Mouse (Mus musculus) heart, adult 2 months (tissue): ENCODE results near the gene 1700018B08Rik.

Experiments used
- CTCF ChIP-seq: fragments of 200-600 bp; IDR thresholded peaks from 2 replicates; pipeline ENCODE4 v1.8.1; 2022; ENCODE audit warnings: antibody characterized with exemption, mild to moderate bottlenecking, moderate library complexity
- EP300 ChIP-seq: fragments of 200-500 bp; IDR thresholded peaks from 2 replicates; pipeline ENCODE4 v1.6.1; 2011; ENCODE audit warnings: low read depth, low read length, control low read depth; ENCODE audit not compliant: insufficient read depth
- POLR2A ChIP-seq: fragments of 200-500 bp; IDR thresholded peaks from 2 replicates; pipeline ENCODE4 v1.6.1; 2011; ENCODE audit warnings: mild to moderate bottlenecking, low read depth, low read length, control low read depth; ENCODE audit not compliant: insufficient read depth

DNA sequence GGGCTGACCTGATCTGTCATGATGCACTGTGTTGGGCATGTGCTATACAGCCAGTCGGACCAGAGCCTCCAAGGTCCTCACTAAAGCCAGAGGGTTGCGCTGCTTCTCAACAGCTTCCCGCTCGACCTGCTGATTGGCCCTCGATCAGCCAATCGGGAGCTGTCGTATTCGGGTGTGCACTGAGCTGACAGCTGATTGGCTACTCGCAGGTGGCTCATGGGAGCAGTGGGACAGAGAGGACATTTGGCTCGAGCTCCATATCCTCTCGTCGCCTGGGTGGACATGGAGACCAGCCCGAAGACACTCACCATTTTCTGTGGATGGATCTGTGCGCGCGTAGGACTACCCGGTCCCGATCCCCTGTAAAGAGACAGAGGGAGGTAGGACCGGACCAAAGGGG is 2.3 kb downstream of the 1700018B08Rik start:
- TF ChIP-seq CTCF, result no peak
- TF ChIP-seq EP300, result no peak
- no peak for TF ChIP-seq POLR2A
